Mouse (Mus musculus): ENCODE measurements around the gene Camsap2.

GRCm38 (mm10) chr1:136249662-136250061 lies 96.2 kb downstream of the Camsap2 start:
- TF ChIP-seq GATA1 (IDR thresholded peaks at IDR 0.05; ENCODE audit: borderline replicate concordance, low read length) (no peak), FLI1 (IDR thresholded peaks at IDR 0.05; ENCODE audit: low read length) (no peak)

All from megakaryocyte, embryonic 14.5 days (primary cell).